Mouse (Mus musculus): ENCODE data around the gene Ehd2. TPM values are rescaled to one million over a fixed set of nuclear protein-coding genes. Genes with fewer than 3 reads are reported as not detected.
A peak's percentile ranks its signal among the peaks of the same experiment; 100 is the strongest.

The Ehd2 gene
- 0.09 and 0.13 TPM in 2 replicates for polyA plus RNA-seq (2012)

- H3K4me1 ChIP-seq (ENCODE audit: control insufficient read depth), result peaks cover 31% of the 10 kb centered on the region
- H3K9me3 ChIP-seq (ENCODE audit: control insufficient read depth, low read length), result peaks cover 3% of the 10 kb centered on the region
- peak within 1 kb of the TSS; percentile 53 for H3K4me3 ChIP-seq (replicated peaks)
- H3K36me3 ChIP-seq (ENCODE audit: control insufficient read depth), result peaks cover 12% of the 10 kb centered on the region
- no peak for TF ChIP-seq GATA1 (IDR thresholded peaks at IDR 0.05; ENCODE audit: low read length)
- no peak for TF ChIP-seq TAL1 (IDR thresholded peaks at IDR 0.05; ENCODE audit: low read length)
- no peaks in the 10 kb centered on the region for H3K27me3 ChIP-seq (ENCODE audit: control insufficient read depth)
Measured at GRCm38 (mm10) chr7:15967312-15967711, at the start of gene Ehd2. Gene Ehd2 (minus strand): TSS chr7:15967567.

DNA sequence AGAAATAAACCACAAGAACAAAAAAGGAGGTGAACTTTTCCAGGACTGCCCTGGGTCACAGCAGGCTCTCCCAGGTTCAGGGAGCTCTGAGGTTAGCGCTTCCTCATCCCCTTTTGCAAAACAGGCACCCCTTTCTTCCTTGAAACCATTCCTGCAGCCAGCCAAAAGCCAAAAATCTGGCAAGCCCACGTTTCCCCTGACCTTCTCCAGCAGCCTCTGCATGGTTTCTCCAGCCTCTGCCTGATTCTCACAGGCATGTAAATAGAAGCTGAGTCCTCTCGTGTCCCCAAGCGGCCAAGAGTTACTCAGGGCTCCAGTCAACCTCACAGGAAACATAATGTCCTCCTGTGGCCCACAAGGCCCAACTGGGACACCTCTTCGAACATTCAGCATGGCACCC lies 48.0 kb upstream of the Ehd2 start:
- H3K9me3 ChIP-seq (ENCODE audit: control insufficient read depth, low read length), result no peaks in the 10 kb centered on the region

GRCm38 (mm10) chr7:16014521-16015175 lies 47.3 kb upstream of the Ehd2 start:
- H3K4me1 ChIP-seq (ENCODE audit: control insufficient read depth), result peaks cover 24% of the 10 kb centered on the region
- TF ChIP-seq TAL1 (IDR thresholded peaks at IDR 0.05; ENCODE audit: low read length) (no peak), GATA1 (IDR thresholded peaks at IDR 0.05; ENCODE audit: low read length) (no peak)
- H3K36me3 ChIP-seq (ENCODE audit: control insufficient read depth), result peaks cover 8% of the 10 kb centered on the region
- no peaks in the 10 kb centered on the region for H3K9me3 ChIP-seq (ENCODE audit: control insufficient read depth, low read length)
- H3K4me3 ChIP-seq (replicated peaks), result no peak overlapping the region
- H3K27me3 ChIP-seq (ENCODE audit: control insufficient read depth), result no peaks in the 10 kb centered on the region

More for the DNA sequence above, 48.0 kb upstream of the Ehd2 start:
- Histone ChIP-seq H3K4me3 (replicated peaks) (no peak overlapping the region), H3K4me1 (ENCODE audit: control insufficient read depth) (peaks cover 26% of the 10 kb centered on the region), H3K27me3 (ENCODE audit: control insufficient read depth) (no peaks in the 10 kb centered on the region), H3K36me3 (ENCODE audit: control insufficient read depth) (peaks cover 8% of the 10 kb centered on the region)
- no peak for TF ChIP-seq GATA1 (IDR thresholded peaks at IDR 0.05; ENCODE audit: low read length)
- no peak for TF ChIP-seq TAL1 (IDR thresholded peaks at IDR 0.05; ENCODE audit: low read length)

DNA sequence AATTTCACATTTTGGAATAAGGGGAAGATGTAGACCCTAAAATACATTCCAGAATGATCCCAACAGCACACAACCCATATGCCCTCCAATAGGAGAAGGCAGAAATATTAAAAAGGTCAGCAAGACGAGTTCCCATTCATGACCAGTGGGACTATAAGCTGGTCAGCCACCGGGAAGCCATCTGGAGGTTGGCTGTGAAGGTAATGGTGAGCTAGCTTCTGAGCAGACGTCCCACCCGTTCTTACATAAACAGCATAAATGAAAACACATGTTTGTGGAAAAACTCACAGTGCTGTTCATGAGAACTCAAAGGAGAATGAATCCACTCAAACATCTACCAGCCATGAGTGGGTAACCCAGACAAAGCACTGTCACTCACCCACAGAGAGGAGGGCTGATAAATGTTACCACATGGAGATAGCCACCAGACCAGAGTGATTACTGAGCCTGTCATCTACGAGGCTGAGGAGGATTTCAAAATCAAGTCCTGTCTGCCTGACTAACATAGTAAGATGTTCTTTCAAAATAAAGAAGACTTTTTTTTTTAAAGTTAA lies 46.4 kb upstream of the Ehd2 start:
- H3K9me3 ChIP-seq (ENCODE audit: control insufficient read depth, low read length), result no peaks in the 10 kb centered on the region
- TF ChIP-seq TAL1 (IDR thresholded peaks at IDR 0.05; ENCODE audit: low read length) (no peak), GATA1 (IDR thresholded peaks at IDR 0.05; ENCODE audit: low read length) (no peak)
- peaks cover 23% of the 10 kb centered on the region for H3K4me1 ChIP-seq (ENCODE audit: control insufficient read depth)
- H3K4me3 ChIP-seq (replicated peaks), result no peak overlapping the region
- H3K36me3 ChIP-seq (ENCODE audit: control insufficient read depth), result peaks cover 8% of the 10 kb centered on the region
- no peaks in the 10 kb centered on the region for H3K27me3 ChIP-seq (ENCODE audit: control insufficient read depth)

DNA sequence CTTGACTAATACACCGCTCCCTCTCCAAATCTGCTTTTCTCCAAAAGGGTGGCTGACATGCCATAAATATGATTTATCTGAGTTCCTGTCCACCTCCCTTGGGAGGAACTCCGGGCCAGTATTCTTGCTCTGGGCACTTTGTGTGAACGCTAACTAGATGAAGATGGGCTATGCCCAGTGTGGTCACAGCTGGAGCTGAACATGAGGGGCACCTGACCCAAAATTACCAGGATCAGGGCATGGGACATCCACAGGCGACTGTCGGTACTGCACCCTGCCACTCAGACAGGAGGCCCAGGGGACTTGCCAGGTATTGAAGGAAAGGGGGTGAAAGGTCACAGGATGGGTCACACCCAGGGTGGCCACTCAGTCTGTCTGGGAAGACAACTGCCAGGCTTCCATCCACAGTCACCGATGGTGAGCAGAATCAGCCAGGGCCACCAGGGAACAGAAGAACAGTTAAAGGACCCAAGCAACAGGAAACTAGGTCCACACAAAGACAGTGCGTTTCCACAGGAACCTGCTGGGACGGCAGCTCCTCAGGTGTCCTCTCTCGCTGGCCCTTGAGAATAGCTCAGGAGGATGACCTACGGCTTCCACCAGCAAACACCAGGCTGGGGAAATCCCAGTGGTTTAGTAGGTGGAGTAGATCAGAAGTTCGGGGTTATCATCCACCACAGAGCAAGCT lies 45.4 kb upstream of the Ehd2 start:
- Histone ChIP-seq H3K4me3 (replicated peaks) (no peak overlapping the region), H3K9me3 (ENCODE audit: control insufficient read depth, low read length) (no peaks in the 10 kb centered on the region), H3K36me3 (ENCODE audit: control insufficient read depth) (peaks cover 10% of the 10 kb centered on the region), H3K4me1 (ENCODE audit: control insufficient read depth) (peaks cover 17% of the 10 kb centered on the region), H3K27me3 (ENCODE audit: control insufficient read depth) (no peaks in the 10 kb centered on the region)
- no peak for TF ChIP-seq GATA1 (IDR thresholded peaks at IDR 0.05; ENCODE audit: low read length)
- no peak for TF ChIP-seq TAL1 (IDR thresholded peaks at IDR 0.05; ENCODE audit: low read length)

- Histone ChIP-seq H3K4me3 (replicated peaks) (no peak overlapping the region), H3K4me1 (ENCODE audit: control insufficient read depth) (peaks cover 17% of the 10 kb centered on the region), H3K27me3 (ENCODE audit: control insufficient read depth) (no peaks in the 10 kb centered on the region), H3K36me3 (ENCODE audit: control insufficient read depth) (peaks cover 12% of the 10 kb centered on the region), H3K9me3 (ENCODE audit: control insufficient read depth, low read length) (no peaks in the 10 kb centered on the region)
- TF ChIP-seq GATA1 (IDR thresholded peaks at IDR 0.05; ENCODE audit: low read length) (no peak), TAL1 (IDR thresholded peaks at IDR 0.05; ENCODE audit: low read length) (no peak)
Measured at GRCm38 (mm10) chr7:16011418-16012085, 44.2 kb upstream of the Ehd2 start.

GRCm38 (mm10) chr7:16010649-16011048 lies 43.3 kb upstream of the Ehd2 start:
- peaks cover 17% of the 10 kb centered on the region for H3K4me1 ChIP-seq (ENCODE audit: control insufficient read depth)
- no peaks in the 10 kb centered on the region for H3K27me3 ChIP-seq (ENCODE audit: control insufficient read depth)
- peaks cover 12% of the 10 kb centered on the region for H3K36me3 ChIP-seq (ENCODE audit: control insufficient read depth)
- no peak overlapping the region for H3K4me3 ChIP-seq (replicated peaks)
- no peaks in the 10 kb centered on the region for H3K9me3 ChIP-seq (ENCODE audit: control insufficient read depth, low read length)
- no peak for TF ChIP-seq GATA1 (IDR thresholded peaks at IDR 0.05; ENCODE audit: low read length)
- TF ChIP-seq TAL1 (IDR thresholded peaks at IDR 0.05; ENCODE audit: low read length), result no peak

GRCm38 (mm10) chr7:16009636-16010035 lies 42.3 kb upstream of the Ehd2 start:
- H3K27me3 ChIP-seq (ENCODE audit: control insufficient read depth), result no peaks in the 10 kb centered on the region
- H3K4me1 ChIP-seq (ENCODE audit: control insufficient read depth), result peaks cover 18% of the 10 kb centered on the region
- H3K36me3 ChIP-seq (ENCODE audit: control insufficient read depth), result peaks cover 15% of the 10 kb centered on the region
- H3K9me3 ChIP-seq (ENCODE audit: control insufficient read depth, low read length), result no peaks in the 10 kb centered on the region
- no peak overlapping the region for H3K4me3 ChIP-seq (replicated peaks)
- TF ChIP-seq TAL1 (IDR thresholded peaks at IDR 0.05; ENCODE audit: low read length), result no peak
- TF ChIP-seq GATA1 (IDR thresholded peaks at IDR 0.05; ENCODE audit: low read length), result no peak

GRCm38 (mm10) chr7:16005020-16005419 lies 37.7 kb upstream of the Ehd2 start:
- Histone ChIP-seq H3K36me3 (ENCODE audit: control insufficient read depth) (peaks cover 15% of the 10 kb centered on the region), H3K4me3 (replicated peaks) (no peak overlapping the region), H3K4me1 (ENCODE audit: control insufficient read depth) (peaks cover 33% of the 10 kb centered on the region), H3K27me3 (ENCODE audit: control insufficient read depth) (no peaks in the 10 kb centered on the region), H3K9me3 (ENCODE audit: control insufficient read depth, low read length) (no peaks in the 10 kb centered on the region)
- TF ChIP-seq GATA1 (IDR thresholded peaks at IDR 0.05; ENCODE audit: low read length), result no peak
- no peak for TF ChIP-seq TAL1 (IDR thresholded peaks at IDR 0.05; ENCODE audit: low read length)

All from erythroblast, embryonic 14.5 days (primary cell).